Mouse (Mus musculus) liver, embryonic 14.5 days (tissue): Measurements from ENCODE around the gene Lamb1.

Experiments used
- CTCF ChIP-seq: IDR thresholded peaks from 2 replicates; pipeline ENCODE4 v1.5.1; 2016; ENCODE audit warnings: antibody characterized with exemption, low read depth, control low read depth
- EP300 ChIP-seq: IDR thresholded peaks from 2 replicates; pipeline ENCODE4 v1.6.1; 2016; ENCODE audit warnings: antibody characterized with exemption, low read depth

GRCm38 (mm10) chr12:31302766-31303511, 37.9 kb downstream of the Lamb1 start:
- TF ChIP-seq CTCF, result no peak
- TF ChIP-seq EP300, result no peak
